Mouse (Mus musculus): ENCODE measurements around the gene Plin3. TPM values are rescaled to one million over a fixed set of nuclear protein-coding genes. Genes with fewer than 3 reads are reported as not detected.

Plin3 gene
- total and polyA plus RNA-seq, 2 experiments from 2014 or later: 13.9 to 16.0 TPM

GRCm38 (mm10) chr17:56302363-56302996, 9.8 kb upstream of the Plin3 start:
- 20% methylated on average over 13 of the region's 13 CpGs for WGBS
- no peak overlapping the region for H3K4me2 ChIP-seq (ENCODE audit: low read depth, low read length)
- H3K9ac ChIP-seq (replicated peaks; ENCODE audit: low read length): no peak overlapping the region
- H3K36me3 ChIP-seq (ENCODE audit: insufficient read depth, low read length): no peaks in the 10 kb centered on the region
- H3K4me1 ChIP-seq (ENCODE audit: insufficient read depth, low read length): no peaks in the 10 kb centered on the region; the same call in 1 of the 2 replicates
- no peak overlapping the region for H3K4me3 ChIP-seq (ENCODE audit: low read length)
- DNase-seq (ENCODE audit: low spot score): no peak
- peak; percentile 22; the same call in 1 of the 2 replicates for ATAC-seq
- TF ChIP-seq CTCF (IDR thresholded peaks at IDR 0.05; ENCODE audit: low read depth): no peak
- H3K27ac ChIP-seq: peak overlapping the region; percentile 3; the same call in 1 of the 2 replicates
- no peaks in the 10 kb centered on the region for H3K9me3 ChIP-seq (ENCODE audit: low read length)
- H3K27me3 ChIP-seq (ENCODE audit: insufficient read depth, low read length): no peaks in the 10 kb centered on the region

- H3K9me3 ChIP-seq (ENCODE audit: low read length): no peaks in the 10 kb centered on the region
- H3K4me2 ChIP-seq (ENCODE audit: low read depth, low read length): no peak within 1 kb of the TSS
- WGBS: 92% methylated on average over 9 of the region's 9 CpGs
- no peaks in the 10 kb centered on the region for H3K27me3 ChIP-seq (ENCODE audit: insufficient read depth, low read length)
- ATAC-seq: no peak
- TF ChIP-seq CTCF (IDR thresholded peaks at IDR 0.05; ENCODE audit: low read depth): no peak
- DNase-seq (ENCODE audit: low spot score): no peak
- no peaks in the 10 kb centered on the region; the same call in 1 of the 2 replicates for H3K4me1 ChIP-seq (ENCODE audit: insufficient read depth, low read length)
- no peak within 1 kb of the TSS for H3K9ac ChIP-seq (replicated peaks; ENCODE audit: low read length)
- no peak within 1 kb of the TSS for H3K27ac ChIP-seq
- no peak within 1 kb of the TSS for H3K4me3 ChIP-seq (ENCODE audit: low read length)
- no peaks in the 10 kb centered on the region for H3K36me3 ChIP-seq (ENCODE audit: insufficient read depth, low read length)
These were observed 7.5 kb upstream of the Plin3 start, which contains the start of gene Arrdc5 for GRCm38 (mm10) chr17:56300186-56300585. Gene Arrdc5, minus strand, starts transcription at chr17:56300286.

DNA sequence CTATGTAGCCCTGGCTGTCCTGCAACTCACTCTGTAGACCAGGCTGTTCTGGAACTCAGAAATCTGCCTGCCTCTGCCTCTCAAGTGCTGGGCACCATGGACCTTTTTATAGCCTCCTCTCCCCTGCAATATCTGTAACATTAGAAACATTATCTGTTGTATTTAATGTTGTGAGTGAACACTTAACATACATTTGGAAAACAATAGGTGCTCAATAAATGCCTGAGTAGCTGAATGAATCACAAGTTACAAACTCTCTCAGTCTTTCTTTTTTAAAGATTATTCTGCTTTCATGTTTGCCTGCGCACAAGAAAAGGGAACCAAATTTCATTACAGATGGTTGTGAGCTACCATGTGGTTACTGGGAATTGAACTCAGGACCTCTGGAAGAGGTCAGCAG, 5.6 kb upstream of the Plin3 start:
- no peak for DNase-seq (ENCODE audit: low spot score)
- no peaks in the 10 kb centered on the region for H3K27me3 ChIP-seq (ENCODE audit: insufficient read depth, low read length)
- WGBS: 100% methylated on average over 1 of the region's 1 CpGs

GRCm38 (mm10) chr17:56296201-56296600, 3.5 kb upstream of the Plin3 start:
- Histone ChIP-seq H3K9me3 (ENCODE audit: low read length) (no peaks in the 10 kb centered on the region), H3K4me3 (ENCODE audit: low read length) (no peak overlapping the region), H3K27me3 (ENCODE audit: insufficient read depth, low read length) (no peaks in the 10 kb centered on the region), H3K4me2 (ENCODE audit: low read depth, low read length) (no peak overlapping the region), H3K4me1 (ENCODE audit: insufficient read depth, low read length) (no peaks in the 10 kb centered on the region), H3K27ac (no peak overlapping the region), H3K9ac (replicated peaks; ENCODE audit: low read length) (no peak overlapping the region), H3K36me3 (ENCODE audit: insufficient read depth, low read length) (no peaks in the 10 kb centered on the region)
- no peak for ATAC-seq
- no peak for TF ChIP-seq CTCF (IDR thresholded peaks at IDR 0.05; ENCODE audit: low read depth)
- 65% methylated on average over 1 of the region's 1 CpGs for WGBS
- DNase-seq (ENCODE audit: low spot score): no peak

More for the DNA sequence above, 5.6 kb upstream of the Plin3 start:
- no peak for ATAC-seq
- H3K9ac ChIP-seq (replicated peaks; ENCODE audit: low read length): no peak overlapping the region
- TF ChIP-seq CTCF (IDR thresholded peaks at IDR 0.05; ENCODE audit: low read depth): no peak
- no peak overlapping the region for H3K4me3 ChIP-seq (ENCODE audit: low read length)
- no peak overlapping the region for H3K4me2 ChIP-seq (ENCODE audit: low read depth, low read length)
- no peak overlapping the region for H3K27ac ChIP-seq
- no peaks in the 10 kb centered on the region for H3K9me3 ChIP-seq (ENCODE audit: low read length)
- no peaks in the 10 kb centered on the region; the same call in 1 of the 2 replicates for H3K4me1 ChIP-seq (ENCODE audit: insufficient read depth, low read length)
- no peaks in the 10 kb centered on the region for H3K36me3 ChIP-seq (ENCODE audit: insufficient read depth, low read length)

- DNase-seq (ENCODE audit: low spot score) (peak; percentile 78), ATAC-seq (0 out of 2 replicates have a peak, but pooled peaks have one; percentile 27)
- H3K9ac ChIP-seq (replicated peaks; ENCODE audit: low read length): no peak overlapping the region
- H3K36me3 ChIP-seq (ENCODE audit: insufficient read depth, low read length): no peaks in the 10 kb centered on the region
- H3K4me1 ChIP-seq (ENCODE audit: insufficient read depth, low read length): 0 out of 2 replicates have a peak, but pooled peaks cover 3% of the 10 kb centered on the region
- WGBS: 67% methylated on average over 19 of the region's 19 CpGs
- H3K27me3 ChIP-seq (ENCODE audit: insufficient read depth, low read length): no peaks in the 10 kb centered on the region
- peak overlapping the region; percentile 3; the same call in 1 of the 2 replicates for H3K27ac ChIP-seq
- no peak overlapping the region for H3K4me2 ChIP-seq (ENCODE audit: low read depth, low read length)
- no peaks in the 10 kb centered on the region for H3K9me3 ChIP-seq (ENCODE audit: low read length)
- H3K4me3 ChIP-seq (ENCODE audit: low read length): no peak overlapping the region
- TF ChIP-seq CTCF (IDR thresholded peaks at IDR 0.05; ENCODE audit: low read depth): no peak
These were observed 1.6 kb upstream of the Plin3 start for GRCm38 (mm10) chr17:56294241-56294640.

GRCm38 (mm10) chr17:56293291-56293690, 618 bp upstream of the Plin3 start:
- Histone ChIP-seq H3K27ac (no peak overlapping the region; the same call in 1 of the 2 replicates), H3K27me3 (ENCODE audit: insufficient read depth, low read length) (no peaks in the 10 kb centered on the region), H3K9ac (replicated peaks; ENCODE audit: low read length) (no peak overlapping the region), H3K36me3 (ENCODE audit: insufficient read depth, low read length) (no peaks in the 10 kb centered on the region), H3K4me2 (ENCODE audit: low read depth, low read length) (no peak overlapping the region), H3K4me3 (ENCODE audit: low read length) (no peak overlapping the region), H3K4me1 (ENCODE audit: insufficient read depth, low read length) (0 out of 2 replicates have a peak, but pooled peaks cover 4% of the 10 kb centered on the region), H3K9me3 (ENCODE audit: low read length) (no peaks in the 10 kb centered on the region)
- ATAC-seq: no peak
- no peak for TF ChIP-seq CTCF (IDR thresholded peaks at IDR 0.05; ENCODE audit: low read depth)
- DNase-seq (ENCODE audit: low spot score): no peak
- WGBS: 89% methylated on average over 1 of the region's 1 CpGs
